Mouse (Mus musculus) heart, postnatal 14 days (tissue): ENCODE data around the gene Borcs7. TPM values are rescaled to one million over a fixed set of nuclear protein-coding genes. Genes with fewer than 3 reads are reported as not detected.
"Not testable (repeated sequence)": the region's sequence is repeated elsewhere in the genome, so short reads cannot be mapped to it uniquely, and the experiment has no call there.

Source experiments
- DNase-seq, 2 experiments: peaks; one replicate each; pipeline ENCODE4 v3.0.0; 2021 to 2022
- intact Hi-C: fragments of 180-260 bp; cut with DNase I; formaldehyde crosslinking; loops from one replicate; pipeline ENCODE4 v1.15.1; 2025
- total RNA-seq, 2 experiments: library from RNA; stranded (reverse); gene quantifications; 2 replicates each; pipeline ENCODE4 v1.2.3; 2021

Borcs7 gene
- total RNA-seq, 2 experiments from 2014 or later, result 8.7 to 9.6 TPM

DNA sequence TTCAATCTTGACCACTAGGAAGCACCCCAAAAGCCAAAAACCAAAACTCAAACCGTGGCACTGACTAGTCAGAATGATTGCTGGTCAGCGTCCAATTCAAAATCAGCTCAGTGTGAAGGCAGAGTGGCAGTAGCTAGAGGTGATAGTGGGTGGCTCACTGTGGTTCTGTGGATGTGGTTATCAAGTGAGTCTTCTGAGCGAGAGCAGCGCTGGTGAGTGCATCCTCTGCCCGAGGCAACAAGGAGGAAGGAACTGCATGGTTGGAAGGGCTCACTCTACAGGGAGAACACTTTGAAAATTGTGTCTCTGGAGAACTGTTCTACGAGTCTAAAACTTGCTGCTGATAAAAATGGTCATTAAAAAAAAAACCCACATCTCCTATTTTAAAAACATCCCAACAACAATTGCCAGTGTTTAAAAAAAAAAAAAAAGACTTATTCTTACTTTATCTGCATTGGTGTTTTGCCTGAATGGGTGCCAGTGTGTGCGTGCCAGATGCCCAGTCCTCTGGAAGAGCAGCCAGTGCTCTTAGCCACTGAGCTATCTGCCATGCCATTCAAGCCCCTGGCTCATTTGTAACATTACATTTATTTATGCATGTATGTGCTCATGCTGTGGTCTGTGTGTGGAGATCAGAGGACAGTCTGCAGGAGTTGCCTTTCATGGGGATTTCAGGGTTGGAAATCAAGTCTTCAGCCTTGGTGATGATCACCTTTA is 16.2 kb downstream of the Borcs7 start:
- no peak for DNase-seq
- intact Hi-C loops, result loop anchor here (2.0 kb wide), 1 partner anchor 15 kb away; no protein-coding TSS in a partner anchor

DNA sequence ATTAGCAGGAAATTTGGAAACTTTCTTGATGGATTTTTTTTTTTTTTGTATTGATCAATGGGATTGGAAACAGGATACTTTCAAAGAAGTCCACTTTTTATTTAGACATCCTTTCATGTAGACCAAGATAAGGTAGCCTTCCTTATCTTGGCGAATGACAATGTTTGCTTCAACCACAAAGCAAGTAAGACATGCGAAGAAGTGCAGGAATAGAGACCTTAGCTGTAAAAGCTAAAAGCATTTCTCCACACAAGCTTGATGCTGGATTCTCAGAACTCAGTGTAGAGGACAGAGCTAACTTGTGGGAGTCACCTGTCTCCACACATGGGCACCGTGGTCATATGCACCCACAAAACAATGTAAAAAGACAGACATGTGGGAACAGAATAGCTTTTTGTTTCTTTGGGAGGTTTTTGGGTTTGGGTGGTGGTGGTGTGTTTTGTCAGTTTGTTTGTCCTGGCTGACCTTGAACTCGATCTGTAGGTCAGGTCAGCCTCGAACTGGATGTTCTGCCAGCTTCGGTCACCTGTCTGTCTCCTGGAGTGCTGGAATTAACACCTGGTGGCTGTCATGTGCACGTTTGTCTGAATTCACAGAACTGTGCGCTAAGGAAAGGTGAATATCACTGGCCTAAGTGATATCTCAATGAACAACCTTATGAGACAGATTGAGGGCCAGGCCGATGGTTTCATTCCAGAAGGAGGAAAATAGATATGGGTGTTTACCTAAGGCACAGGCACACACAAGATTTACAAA is 17.0 kb downstream of the Borcs7 start:
- DNase-seq, result no peak
- intact Hi-C loops, result loop anchor here (2.0 kb wide), 1 partner anchor 16 kb away; no protein-coding TSS in a partner anchor

DNA sequence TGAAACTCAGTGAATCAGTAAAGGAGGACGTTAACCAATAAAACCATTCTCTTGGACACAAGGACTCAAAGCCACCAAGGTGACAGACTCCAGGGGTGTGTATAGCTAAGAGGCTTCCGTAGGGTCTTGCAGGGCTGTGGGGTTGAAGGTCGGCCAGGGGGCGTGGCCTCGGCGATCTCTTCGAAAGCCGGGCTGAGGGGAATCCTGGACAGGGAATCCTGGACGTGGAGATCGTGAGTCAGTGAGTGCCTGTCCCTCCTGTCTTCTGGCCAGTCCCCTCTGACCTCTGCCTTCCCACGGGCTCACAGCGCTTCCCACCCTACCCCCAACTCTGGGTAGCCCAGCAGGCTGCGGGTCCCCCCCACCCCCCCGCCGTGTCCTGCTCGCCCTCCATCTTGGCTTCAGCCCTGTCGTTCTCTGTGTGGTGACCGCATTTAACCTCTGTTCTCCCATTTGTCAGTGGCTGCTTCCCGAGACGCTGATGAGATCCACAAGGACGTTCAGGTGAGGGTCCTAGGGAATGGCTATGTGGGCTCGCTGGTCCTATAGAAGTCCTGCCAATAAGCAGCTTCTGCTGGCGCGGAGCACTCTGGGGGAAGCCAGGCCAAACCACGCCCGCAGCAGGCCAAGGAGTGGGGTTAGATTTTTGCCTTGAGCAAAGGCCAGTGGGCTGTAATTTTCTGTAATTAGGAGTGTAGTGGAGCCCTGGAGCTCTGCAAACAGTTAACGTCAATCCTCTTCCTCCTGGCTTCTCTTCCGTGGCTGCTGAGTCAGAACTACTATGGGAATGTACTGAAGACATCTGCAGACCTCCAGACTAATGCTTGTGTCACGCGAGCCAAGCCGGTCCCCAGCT is 17.8 kb downstream of the Borcs7 start, which contains the start of gene As3mt:
As3mt (plus strand) TSS at position 163 of the 856 bp plus-strand sequence.
- intact Hi-C loops, result loop anchor here (2.0 kb wide), 1 partner anchor 17 kb away; no protein-coding TSS in a partner anchor

DNA sequence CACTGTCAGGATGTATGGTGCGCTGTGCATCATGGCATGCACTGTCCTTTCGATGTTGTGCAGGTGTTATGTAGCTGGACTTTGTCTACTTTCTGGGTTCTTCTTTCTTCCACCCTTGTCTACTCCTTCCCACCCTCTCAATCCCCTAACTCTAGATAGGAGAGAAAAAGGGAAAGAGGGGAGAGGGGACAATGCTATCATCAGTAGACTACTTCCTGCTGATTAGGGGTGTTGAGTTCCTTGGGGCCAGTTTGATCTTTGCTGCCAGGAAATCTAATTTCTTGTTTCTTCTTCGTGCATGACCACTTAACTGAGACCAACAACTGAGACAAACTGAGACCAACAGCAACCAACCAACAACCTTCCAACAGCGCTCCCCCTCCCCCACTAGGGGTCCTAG is 20.9 kb downstream of the Borcs7 start:
- DNase-seq, result no peak
- intact Hi-C loops, result no loop called here

More for the DNA sequence above, 17.8 kb downstream of the Borcs7 start, which contains the start of gene As3mt:
- DNase-seq, result peak; percentile 78 to 85

DNA sequence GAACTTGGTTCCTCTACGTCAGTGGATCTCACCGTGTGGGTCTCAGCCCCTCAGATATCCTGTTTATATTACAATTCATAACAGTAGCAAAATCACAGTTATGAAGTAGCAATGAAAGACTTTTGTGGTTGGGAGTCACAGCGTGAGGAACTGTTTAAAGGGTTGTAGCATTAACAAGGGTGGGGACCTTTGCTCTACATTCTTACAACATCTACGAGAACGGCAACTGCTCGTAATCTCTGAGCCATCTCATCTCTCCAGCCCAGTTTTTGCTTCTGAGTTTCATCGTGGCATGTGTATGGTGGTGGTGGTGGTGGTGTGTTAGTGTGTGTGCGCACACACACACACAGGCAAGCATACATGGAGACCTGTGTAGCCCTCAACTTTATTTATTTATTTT is 24.5 kb downstream of the Borcs7 start:
- intact Hi-C loops, result no loop called here
- no peak for DNase-seq

DNA sequence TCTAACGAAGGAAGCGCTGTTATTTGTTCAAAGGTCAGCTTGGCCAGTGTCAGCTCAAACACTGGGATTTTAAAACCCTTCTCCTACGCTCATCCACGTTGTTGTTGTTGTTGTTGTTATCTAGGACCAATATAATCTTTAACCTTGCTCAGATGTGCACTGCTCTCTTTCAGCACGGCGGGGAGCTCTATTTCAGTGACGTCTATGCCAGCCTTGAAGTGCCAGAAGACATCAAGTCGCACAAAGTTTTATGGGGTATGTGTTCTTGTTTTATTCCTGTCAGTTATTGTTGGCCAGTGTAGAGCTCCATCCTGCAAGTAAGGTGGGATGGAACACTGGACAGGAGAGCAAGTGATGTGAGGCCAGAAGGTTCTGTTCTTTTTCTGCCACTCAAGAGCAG is 25.3 kb downstream of the Borcs7 start:
- no peak for DNase-seq
- intact Hi-C loops, result no loop called here

DNA sequence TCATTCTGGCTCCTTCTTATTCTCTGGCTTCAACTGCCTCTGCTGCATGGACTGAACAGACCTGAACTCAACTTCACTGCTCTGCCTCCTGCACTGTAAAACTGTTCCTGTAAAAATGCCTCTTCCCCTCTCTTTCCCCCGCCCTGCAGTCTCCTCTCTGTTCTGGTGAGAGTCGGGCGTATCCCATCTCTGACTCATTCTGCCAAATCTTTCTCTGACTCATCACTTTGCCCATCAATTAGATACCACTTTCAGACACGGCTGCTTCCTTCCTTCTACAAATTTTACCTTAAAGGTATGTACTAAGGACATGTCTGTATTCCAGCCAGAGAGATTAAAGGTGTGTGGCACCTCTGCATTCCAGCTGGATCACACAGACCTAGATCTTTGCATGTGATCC is 28.4 kb downstream of the Borcs7 start:
- DNase-seq, result no peak
- intact Hi-C loops, result no loop called here

DNA sequence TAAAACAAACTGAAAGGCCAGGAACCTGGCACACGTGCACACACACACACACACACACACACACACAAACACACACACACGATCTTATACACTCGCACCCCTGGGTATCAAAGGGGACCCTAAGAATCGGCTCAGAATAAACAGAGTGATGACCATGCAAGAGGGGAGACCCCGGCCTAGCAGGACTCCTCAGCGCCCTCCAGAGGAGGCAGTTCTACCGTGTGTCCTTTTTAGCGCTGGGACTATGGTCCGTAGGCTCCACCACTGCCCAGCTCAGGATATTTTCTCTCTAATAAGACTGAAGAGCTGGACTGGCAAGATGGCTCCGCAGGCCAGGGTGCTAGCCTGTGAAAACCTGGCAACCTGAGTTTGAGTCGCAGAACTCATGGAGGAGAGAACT is 34.7 kb downstream of the Borcs7 start:
- intact Hi-C loops, result no loop called here
- DNase-seq, result no peak

DNA sequence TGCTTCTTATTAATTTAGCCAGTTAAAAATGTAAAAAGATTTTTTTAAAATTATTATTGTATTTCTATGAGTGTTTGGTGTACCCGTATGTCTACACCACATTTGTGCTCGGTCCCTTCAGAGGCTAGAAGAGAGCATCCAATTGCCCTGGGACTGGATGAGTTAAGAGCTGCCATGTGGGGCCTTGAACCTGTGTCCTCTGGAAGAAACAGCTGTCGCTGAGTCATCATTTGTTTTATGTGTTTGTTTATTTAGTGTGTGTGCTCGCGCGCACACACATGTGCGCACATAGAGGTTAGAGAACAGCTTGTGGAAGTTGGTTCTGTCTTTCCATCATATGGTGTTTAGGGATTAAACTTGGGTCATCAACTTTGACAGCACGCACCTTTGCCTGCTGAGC is 36.4 kb downstream of the Borcs7 start:
- intact Hi-C loops, result no loop called here
- no peak for DNase-seq

DNA sequence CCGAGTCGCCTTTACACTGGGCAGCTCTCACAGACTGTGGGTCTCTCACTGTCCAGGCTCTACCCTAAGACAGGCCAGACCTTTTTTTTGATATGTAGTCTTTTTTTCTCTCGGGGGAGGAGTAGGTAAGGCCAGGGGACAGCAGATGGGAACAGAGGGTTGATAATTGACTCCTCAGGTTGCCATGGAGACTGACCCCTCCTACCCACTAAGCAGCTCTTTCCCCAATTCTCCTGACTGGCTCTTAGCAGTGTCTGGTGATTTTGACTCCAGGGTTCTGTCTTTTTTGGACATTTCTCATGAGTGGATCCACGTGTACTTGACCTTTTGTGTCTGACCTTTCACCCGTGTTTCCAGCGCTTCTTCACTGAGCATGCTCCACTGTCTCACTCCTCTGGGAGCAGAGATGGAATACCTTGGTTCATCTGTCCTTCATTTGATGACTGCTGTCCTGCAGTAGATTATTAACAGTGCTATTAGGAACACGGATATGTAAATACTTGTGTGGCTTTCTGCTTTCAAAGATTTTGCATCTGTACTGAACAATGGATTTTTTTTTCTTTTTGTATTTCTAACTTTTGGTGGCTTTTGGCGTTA is 37.5 kb downstream of the Borcs7 start:
- intact Hi-C loops, result no loop called here
- DNase-seq, result no peak

DNA sequence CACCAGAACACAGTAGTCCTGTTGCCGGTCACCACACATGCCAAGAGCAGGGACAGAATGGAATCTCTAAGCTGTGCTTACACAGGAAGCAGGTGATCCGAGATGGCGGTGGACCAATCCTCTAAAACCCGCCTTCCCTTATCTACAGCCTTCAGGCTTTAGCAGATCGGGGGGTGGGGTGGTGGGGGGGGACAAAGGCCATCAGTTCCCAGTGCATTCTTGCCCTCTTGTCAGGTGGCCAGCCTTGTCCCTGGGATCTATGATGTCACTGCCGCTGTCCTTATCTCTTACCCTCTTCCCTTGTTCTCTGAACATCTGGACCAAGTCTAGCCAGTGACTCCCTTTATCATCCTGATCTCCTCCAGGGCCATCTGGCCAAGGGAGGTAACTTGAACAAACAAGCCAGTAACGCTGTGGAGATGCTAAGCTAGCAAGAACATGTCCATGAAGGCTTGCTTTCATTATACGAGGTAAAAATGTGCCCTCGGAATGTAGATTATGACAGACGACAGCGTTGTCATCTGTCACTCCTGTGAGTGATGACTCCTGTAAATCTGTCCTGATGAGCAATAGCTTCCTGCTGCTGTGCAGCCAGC is 38.3 kb downstream of the Borcs7 start:
- DNase-seq, result no peak

DNA sequence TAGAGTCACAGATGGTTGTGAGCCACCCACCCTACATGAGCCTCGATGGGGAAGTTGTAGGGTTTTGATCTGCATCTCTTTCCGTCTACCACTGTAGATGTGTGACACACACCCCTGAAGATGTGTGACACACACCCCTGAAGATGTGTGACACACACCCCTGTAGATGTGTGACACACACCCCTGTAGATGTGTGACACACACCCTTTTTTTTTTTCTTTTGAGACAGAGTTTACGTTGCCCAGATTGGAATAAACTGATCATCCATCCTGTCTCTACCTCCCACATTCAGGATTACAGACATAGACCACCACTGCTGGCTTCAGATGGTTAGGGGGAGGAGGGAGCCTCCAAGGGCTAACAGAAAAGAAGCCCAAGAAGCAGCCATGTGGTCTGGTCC is 39.2 kb downstream of the Borcs7 start:
- intact Hi-C loops, result no loop called here
- no peak for DNase-seq

More for the DNA sequence above, 38.3 kb downstream of the Borcs7 start:
- intact Hi-C loops, result no loop called here

DNA sequence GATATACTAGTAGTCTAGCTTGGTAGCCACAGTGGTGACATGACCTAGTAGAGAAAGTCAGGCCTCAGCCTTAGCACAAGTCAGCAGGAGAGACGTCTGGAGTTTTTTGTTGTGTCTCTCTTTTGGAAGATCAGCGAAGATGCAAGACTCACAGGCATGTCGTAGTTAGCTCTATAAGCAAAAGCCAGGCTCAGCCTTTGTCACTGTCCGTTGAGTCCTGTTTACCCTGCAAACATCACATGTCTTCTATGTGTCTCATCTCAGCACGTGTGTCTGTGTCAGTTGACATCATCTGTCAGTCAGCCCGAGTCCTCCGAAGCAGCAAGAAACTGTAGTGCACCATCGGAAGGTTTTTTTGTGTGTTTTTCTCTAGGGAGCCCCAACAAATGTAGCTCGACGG is 41.6 kb downstream of the Borcs7 start:
- no peak for DNase-seq
- intact Hi-C loops, result loop anchor here (10.0 kb wide), 1 partner anchor 347 kb away; no protein-coding TSS in a partner anchor

DNA sequence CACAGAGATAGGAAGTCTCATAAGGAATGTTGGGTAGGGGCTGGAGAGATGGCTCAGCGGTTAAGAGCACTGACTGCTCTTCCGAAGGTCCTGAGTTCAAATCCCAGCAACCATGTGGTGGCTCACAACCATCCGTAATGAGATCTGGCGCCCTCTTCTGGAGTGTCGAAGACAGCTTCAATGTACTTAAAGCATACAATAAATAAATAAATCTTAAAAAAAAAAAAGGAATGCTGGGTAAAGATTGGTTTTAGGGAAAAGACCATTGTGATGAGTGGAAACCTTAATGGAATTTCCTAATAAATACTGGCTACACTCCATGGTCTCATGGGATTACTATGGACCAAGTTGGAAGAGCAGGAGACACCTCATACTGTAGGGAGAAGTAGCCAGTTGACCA is 43.0 kb downstream of the Borcs7 start:
- DNase-seq, result not testable (repeated sequence)
- intact Hi-C loops, result loop anchor here (10.0 kb wide), 1 partner anchor 348 kb away; no protein-coding TSS in a partner anchor

DNA sequence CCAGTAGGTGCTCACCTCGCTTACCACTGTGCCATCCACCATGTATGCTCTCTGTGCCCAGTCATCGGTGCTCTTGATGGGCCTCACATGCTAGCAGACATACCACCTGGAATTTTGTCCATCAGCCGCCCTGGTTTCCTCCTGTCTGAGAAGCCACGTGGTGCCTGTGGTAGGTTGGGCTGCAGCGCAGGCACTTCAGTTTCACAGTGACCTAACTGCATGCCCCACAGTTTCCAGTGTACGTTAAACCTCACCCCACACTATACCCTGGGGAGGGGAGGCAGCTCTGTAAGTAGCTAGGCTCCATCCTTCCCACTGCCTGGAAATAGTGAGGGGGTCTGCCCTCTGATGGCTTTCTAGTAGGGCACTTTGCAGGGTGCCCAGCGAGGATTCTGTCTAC is 43.9 kb downstream of the Borcs7 start:
- intact Hi-C loops, result loop anchor here (10.0 kb wide), 1 partner anchor 349 kb away; no protein-coding TSS in a partner anchor
- no peak for DNase-seq

DNA sequence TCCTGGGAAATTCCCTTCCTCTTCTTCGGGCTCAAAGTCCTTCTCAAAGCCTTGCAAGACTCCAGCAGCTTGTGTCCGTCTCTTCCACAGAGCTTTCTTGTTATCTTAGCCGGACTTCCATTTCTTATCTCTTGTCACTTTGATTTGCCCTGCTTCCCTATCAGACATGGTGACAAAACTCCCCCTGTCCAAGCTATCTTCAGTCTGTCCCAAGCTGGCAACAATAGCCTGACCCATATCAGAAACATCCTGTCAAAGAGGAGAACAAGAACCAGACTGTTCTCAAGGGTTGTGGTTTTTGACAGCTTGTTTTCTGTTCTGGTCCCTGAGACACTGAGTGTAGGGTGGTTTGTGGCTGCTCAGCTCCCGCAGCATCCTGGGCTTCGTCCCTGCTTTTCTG is 45.5 kb downstream of the Borcs7 start:
- intact Hi-C loops, result loop anchor here (10.0 kb wide), 1 partner anchor 350 kb away; no protein-coding TSS in a partner anchor

DNA sequence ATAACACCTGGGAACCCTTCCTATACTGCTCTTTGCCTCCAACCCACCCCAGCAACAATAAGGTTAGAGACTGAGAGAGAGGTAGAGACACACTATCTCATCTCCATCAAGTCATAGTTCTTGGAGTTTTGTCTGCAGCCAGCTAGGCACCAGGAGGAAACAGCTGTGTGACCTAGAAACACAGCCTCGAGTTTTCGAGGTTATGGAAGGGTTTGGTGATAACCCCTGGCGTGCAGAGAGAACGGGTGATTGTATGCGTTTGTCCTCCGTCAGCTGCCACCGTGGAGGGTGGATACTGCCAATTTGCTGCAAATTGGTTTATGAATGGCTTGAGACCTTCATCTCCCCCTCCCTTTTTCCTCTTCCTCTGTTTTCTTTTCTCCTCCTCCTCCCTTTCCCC is 47.4 kb downstream of the Borcs7 start:
- no peak for DNase-seq
- intact Hi-C loops, result loop anchor here (10.0 kb wide), 1 partner anchor 352 kb away; no protein-coding TSS in a partner anchor

More for the DNA sequence above, 45.5 kb downstream of the Borcs7 start:
- DNase-seq, result no peak

DNA sequence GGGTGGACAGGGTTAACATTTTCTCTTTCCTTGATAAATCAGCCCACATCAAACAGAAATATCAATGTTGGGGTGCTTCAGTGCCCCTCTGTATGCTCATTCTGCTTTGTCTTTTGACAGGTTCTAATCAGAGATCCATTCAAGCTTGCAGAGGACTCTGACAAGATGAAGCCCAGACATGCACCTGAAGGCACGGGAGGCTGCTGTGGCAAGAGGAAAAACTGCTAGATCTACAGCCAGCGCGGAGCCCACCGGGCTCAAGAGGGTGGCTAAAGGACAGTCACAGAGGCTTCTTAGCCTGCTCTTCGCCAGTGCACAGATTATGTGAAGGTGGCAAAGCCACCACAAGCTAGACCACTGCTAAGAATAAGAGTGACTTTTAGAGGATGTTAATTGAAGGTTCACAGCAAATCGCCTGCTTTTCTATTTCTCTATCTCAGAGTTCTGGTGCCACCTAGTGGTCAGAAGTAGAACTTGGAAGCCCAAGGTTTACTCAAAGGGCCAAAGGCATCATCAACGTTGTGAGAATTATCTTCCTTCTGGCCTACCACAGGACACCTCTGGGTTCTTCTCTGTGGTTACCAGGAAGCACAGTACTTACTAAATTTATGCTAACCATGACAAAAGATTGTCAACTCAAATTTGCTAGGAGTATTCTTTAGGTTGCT is 50.8 kb downstream of the Borcs7 start:
- peak; percentile 49 to 83 for DNase-seq
- intact Hi-C loops, result loop anchor here (1.0 kb wide), 2 partner anchors 70 to 152 kb away; no protein-coding TSS in a partner anchor

DNA sequence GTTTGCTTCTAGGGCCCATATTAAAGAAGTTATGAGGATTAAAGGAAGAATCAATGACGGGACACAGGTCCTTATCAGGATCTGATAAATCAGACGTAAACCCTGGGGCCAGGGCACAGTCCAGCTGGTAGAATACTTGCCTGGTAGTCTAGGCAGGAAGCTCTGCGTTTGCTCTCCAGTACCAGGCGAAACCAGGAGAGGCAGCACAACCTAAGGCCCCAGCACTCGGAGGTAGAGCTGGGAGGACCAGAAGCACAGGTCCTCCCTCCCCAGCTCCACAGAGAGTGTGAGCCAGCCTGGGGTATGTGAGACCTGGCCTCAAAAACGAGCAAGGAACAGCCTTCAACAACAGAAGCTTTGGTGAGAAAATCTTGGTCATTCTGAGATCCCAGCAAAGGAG is 51.9 kb downstream of the Borcs7 start:
- intact Hi-C loops, result no loop called here
- DNase-seq, result no peak
